Mouse (Mus musculus) mouse embryonic stem cell (cell line): ENCODE data around the gene Chrnb2.

Experiments
- in situ Hi-C, 2 experiments: fragments of 300-500 bp; cut with MboI; formaldehyde crosslinking; loops; 1 replicate in 1 of 2; 3 replicates in 1 of 2; pipeline ENCODE4 v1.14.3; 2019 to 2020; ENCODE audit warnings: low sequenced_read_pairs in 2 of 2, low pct_unique_long_range_greater_than_20kb in 1 of 2, mixed read lengths in 1 of 2; ENCODE audit not compliant: unreplicated experiment in 1 of 2

The Chrnb2 gene

DNA sequence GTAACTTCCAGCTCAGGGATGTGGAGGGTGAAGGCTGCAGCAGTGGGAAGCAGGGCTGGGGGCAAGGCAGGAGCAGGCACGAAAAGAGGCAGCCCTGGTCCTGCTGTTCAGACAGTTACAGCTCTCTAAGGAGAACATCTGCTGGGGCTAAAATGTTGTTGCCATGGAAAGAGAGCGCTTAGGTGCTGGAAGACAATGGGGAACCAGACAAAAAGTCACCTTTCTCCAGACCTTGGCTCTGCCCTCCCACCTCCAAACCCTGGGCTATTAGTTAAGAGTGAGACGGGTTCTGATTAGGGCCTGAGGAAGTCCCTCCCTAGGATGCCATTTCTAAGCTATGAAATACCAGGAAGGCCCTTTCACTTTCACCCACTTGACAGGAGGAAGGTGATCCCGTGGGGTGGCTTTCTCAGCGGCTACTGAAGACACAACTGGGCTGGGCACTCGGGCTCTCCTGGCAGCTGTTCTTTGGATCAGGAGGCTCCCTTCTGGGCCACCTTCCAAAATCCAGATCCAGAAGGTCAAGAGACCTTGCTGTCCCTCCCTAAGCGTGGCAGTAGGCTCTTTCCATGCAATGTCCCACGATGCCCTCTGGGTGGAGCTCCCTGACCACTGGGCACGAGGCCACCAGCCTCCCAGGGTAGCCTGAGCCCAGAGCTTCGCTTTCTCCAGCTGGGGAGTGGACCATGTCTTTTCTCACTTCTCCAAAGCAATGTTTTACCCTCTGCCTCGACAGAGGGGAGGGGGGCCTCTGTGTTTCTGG lies 20.7 kb upstream of the Chrnb2 start:
- in situ Hi-C loops = loop anchor here in 1 of 2 experiments (5.0 kb wide), 1 partner anchor 67 kb away; no protein-coding TSS in a partner anchor

DNA sequence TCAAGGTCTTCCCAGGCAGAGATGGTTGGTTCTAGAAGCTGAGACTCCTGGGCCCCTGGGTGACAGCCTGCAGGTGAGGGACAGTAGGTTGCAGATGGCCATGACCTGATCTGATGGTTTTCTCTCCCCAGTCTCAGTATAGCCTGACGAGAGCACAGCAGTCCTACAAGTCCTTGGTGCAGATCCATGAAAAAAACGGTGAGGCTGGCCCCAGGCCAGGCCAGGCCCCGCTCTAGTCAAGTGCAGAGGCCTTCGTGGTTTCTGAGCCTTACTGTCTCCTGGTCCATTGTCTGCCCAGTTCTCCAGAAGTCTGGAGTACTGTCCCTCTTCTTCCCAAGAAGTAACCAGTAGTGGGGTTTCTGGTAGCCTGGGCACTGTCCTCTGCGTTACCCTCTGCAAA lies 17.2 kb upstream of the Chrnb2 start:
- in situ Hi-C loops = no loop called here

GRCm38 (mm10) chr3:89780102-89780501 lies 15.7 kb upstream of the Chrnb2 start:
- in situ Hi-C loops = no loop called here

GRCm38 (mm10) chr3:89776001-89776400 lies 11.6 kb upstream of the Chrnb2 start:
- in situ Hi-C loops = no loop called here

GRCm38 (mm10) chr3:89774236-89774960 lies 10.0 kb upstream of the Chrnb2 start:
- in situ Hi-C loops = no loop called here

GRCm38 (mm10) chr3:89773740-89774211 lies 9.3 kb upstream of the Chrnb2 start:
- in situ Hi-C loops = no loop called here

DNA sequence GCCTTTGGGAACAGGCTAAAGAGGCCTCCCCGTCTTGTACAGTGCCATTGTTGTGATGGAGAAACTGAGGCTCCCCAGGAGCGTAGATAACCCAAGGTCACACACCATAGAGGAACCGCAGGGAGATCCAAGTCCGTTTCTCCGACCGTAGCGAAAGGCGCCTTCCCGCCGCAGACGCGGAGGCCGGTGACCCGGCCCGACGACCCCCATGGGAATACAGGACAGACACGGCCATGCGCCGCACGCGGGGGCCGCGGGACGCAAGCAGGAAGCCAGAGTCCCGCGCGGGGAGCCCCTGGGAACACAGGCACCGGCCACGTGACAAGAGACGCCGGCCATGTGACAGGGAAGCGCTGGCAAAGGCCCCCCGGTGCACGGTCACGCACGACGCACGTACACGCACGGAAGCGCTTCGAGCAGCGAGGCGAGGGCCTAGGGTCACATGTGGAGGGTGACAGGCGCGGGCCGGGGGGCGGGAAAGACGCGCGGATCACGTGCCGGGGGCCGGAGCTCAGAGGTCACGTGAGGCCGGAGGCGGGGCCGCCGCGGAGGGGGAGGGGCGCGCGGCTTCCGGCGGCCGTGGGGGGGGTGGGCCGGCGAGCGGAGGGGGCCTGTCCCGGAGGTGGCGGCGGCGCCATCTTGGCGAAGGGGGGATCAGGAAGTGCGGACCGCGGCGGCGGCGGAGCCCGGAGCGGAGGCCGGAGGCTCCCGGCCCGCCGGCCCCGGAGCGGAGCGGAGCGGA lies 8.7 kb upstream of the Chrnb2 start, which contains the start of gene Ube2q1:
TSS of gene Ube2q1 (plus strand) at position 649 of the 742 bp plus-strand sequence.
- in situ Hi-C loops = no loop called here

GRCm38 (mm10) chr3:89772588-89772967 lies 8.1 kb upstream of the Chrnb2 start:
- in situ Hi-C loops = no loop called here

GRCm38 (mm10) chr3:89770425-89771002 lies 6.1 kb upstream of the Chrnb2 start:
- in situ Hi-C loops = no loop called here

- in situ Hi-C loops = no loop called here
Measured at GRCm38 (mm10) chr3:89769584-89769983, 5.2 kb upstream of the Chrnb2 start.

- in situ Hi-C loops = no loop called here
Measured at GRCm38 (mm10) chr3:89759786-89760185, 4.6 kb downstream of the Chrnb2 start.

DNA sequence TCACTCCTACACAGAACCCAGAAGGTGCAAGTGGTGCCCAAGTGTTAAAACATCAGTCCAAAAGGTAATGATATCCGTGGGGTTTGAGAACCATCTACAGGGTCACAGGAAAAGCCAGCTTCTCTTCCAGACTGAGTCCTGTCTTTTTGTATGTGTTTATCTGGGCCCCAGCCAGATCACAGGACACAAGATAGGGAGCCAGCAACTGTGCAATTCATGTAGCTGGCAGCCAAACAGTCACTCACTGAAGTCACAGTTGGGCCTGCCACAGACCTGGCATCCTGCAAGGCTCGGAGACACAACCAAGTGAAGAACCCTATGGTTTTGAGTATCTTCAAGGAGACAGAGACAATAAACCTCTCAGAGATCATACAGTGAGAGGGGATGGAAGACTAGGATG lies 6.6 kb downstream of the Chrnb2 start:
- in situ Hi-C loops = no loop called here

DNA sequence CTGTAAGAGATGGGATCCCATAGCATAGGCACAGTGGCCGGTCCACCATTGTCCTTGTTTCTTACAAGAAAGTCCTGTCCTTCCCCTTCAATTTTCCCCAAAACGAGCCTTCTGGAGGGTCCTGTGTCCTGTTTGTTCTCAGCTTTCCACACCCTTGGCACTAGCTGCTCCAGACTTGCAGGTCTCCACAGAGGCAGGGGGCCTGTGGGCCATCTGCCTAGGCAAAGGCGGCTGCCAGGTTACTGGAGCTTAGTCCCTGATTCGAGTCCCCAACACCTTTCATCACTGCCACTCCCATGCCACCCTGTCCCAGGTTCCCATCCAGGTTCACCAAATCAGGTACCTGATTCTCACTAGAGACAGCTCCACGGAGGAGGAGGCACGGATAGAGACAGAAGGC lies 9.1 kb downstream of the Chrnb2 start:
- in situ Hi-C loops = no loop called here

- in situ Hi-C loops = no loop called here
Measured at GRCm38 (mm10) chr3:89752307-89752706, 12.1 kb downstream of the Chrnb2 start.

- in situ Hi-C loops = no loop called here
Measured at GRCm38 (mm10) chr3:89738509-89738908, 25.9 kb downstream of the Chrnb2 start.

GRCm38 (mm10) chr3:89732091-89732490 lies 32.3 kb downstream of the Chrnb2 start:
- in situ Hi-C loops = no loop called here

DNA sequence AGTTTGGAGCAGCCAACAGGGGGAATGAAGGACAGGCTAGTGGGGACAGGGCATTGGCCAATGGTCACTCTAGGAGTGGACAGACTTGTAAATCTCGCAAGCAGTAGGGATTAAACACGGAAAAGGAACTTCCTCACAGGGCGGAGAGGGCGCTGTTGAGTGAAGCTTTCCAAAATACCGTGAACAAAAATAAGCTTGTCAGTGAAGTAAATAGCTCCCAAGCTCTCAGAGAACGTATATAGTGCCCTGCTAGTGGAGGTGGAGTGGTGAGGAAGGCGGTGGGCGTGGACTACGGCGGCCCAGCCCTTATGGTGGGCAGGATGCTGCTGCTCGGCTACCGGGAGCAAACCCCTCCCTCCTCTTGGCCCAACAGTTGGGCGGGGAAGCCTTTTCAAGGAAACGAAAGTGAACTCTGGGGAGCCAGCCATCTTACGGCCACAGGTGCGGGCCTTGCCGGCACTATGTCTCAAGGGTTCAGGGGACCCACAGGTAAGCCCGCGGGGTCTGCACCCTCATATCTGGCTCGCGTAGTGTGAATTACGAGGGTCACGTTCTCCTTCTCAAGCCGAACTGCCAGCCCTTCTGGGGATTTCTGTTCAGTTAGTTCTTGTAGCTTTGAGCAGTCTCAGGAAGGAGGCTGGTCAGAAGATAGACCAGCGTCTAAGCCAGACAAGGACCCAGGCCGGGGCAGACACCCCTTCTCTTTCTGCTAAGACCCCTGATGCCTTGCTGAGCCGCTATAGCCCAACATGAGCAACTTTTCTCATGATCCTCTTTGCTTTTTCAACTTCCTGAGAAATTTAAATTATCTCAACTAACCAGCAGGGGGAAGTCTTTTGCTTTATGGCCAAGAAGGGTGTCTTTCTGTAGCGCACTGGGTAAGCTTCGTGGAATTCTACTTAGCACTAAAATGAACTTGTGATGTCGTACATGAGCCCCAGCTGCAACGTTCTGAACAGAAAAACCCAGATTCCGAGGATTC lies 33.8 kb downstream of the Chrnb2 start:
- in situ Hi-C loops = no loop called here

DNA sequence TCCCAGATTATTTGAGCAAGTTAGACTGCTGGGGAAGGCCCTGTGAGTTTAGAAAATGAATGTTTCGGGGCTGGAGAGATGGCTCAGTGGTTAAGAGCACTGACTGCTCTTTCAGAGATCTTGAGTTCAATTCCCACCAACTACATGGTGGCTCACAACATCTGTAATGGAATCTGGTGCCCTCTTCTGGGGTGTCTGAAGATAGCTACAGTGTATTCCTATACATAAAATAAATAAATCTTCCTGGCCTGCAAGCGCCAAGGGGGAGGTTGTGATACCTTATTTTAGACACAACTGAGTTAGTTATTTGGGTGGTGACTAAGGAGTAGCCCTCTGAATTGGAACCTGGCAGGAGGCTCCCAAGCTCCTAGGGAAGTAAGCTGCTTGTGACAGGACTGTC lies 35.6 kb downstream of the Chrnb2 start:
- in situ Hi-C loops = no loop called here
